Mouse (Mus musculus): Measurements from ENCODE around the gene Ifna7. TPM values are rescaled to one million over a fixed set of nuclear protein-coding genes. Genes with fewer than 3 reads are reported as not detected.
"Not testable (repeated sequence)": the region's sequence is repeated elsewhere in the genome, so short reads cannot be mapped to it uniquely, and the experiment has no call there.

Gene Ifna7
- not detected in 2 replicates for polyA plus RNA-seq (2015; fragmentation: Nextera tagmentation; extraction: Ambion mirVana)

DNA sequence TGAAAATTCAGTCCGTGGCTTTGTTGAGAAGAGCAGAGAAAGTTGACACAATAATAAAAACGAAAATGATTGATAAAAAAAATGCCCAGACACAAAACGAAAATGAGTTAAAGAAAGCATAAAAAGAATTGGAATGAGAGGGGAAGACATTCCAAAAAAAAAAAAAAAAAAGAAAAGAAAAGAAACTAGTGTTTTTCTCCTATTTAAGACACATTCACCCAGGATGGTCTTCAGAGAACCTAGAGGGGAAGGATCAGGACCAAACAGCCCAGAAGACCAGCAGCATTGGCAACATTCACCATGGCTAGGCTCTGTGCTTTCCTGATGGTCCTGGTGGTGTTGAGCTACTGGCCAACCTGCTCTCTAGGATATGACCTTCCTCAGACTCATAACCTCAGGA lies at the start of gene Ifna7:
Ifna7 (plus strand) TSS at position 301 of the 400 bp plus-strand sequence.
- Histone ChIP-seq H3K9ac (ENCODE audit: low read length) (no peak within 1 kb of the TSS), H3K27ac (ENCODE audit: low read length) (no peak within 1 kb of the TSS), H3K4me2 (ENCODE audit: low read depth, low read length) (no peak within 1 kb of the TSS), H3K4me3 (replicated peaks; ENCODE audit: low read length) (no peak within 1 kb of the TSS), H3K27me3 (ENCODE audit: control insufficient read depth, insufficient read depth, low read length) (no peaks in the 10 kb centered on the region), H3K9me3 (replicated peaks; ENCODE audit: control insufficient read depth, low read length) (no peaks in the 10 kb centered on the region), H3K4me1 (ENCODE audit: control insufficient read depth, insufficient read depth, low read length) (no peaks in the 10 kb centered on the region), H3K36me3 (ENCODE audit: control insufficient read depth, insufficient read depth, low read length) (no peaks in the 10 kb centered on the region)
- no peak for ATAC-seq (ENCODE audit: insufficient read depth, low FRiP score)
- WGBS = 46% methylated on average over 3 of the region's 3 CpGs

DNA sequence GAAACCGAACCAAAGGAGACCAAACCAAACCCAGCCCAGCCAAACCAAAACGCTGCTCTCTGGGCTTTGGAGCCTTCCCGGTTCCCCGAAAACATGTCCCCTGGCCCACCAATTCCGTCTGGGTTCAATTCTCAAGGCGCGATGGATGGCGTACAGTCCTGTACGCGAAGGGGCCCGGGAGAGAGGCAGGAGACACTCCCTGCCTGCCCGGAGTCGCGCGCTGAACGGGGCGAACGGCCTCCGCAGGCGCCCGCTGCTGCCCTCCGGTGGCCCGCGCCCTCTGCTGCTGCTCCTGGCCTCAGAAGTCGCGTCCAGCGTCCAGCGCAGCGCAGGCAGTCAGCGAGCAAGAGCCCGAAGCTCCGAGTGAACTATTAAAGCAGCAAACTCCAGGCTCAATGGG lies 42.5 kb upstream of the Ifna7 start, which contains the start of gene Gm13290:
Gm13290 (plus strand) TSS at position 301 of the 400 bp plus-strand sequence.
- H3K36me3 ChIP-seq (ENCODE audit: control insufficient read depth, insufficient read depth, low read length); H3K9me3 ChIP-seq (replicated peaks; ENCODE audit: control insufficient read depth, low read length); H3K27me3 ChIP-seq (ENCODE audit: control insufficient read depth, insufficient read depth, low read length); H3K27ac ChIP-seq (ENCODE audit: low read length); H3K4me3 ChIP-seq (replicated peaks; ENCODE audit: low read length); H3K4me2 ChIP-seq (ENCODE audit: low read depth, low read length); ATAC-seq (ENCODE audit: insufficient read depth, low FRiP score); H3K9ac ChIP-seq (ENCODE audit: low read length); H3K4me1 ChIP-seq (ENCODE audit: control insufficient read depth, insufficient read depth, low read length): not testable (repeated sequence)
- WGBS = no CpG with 5 or more reads among the region's 32 CpGs

DNA sequence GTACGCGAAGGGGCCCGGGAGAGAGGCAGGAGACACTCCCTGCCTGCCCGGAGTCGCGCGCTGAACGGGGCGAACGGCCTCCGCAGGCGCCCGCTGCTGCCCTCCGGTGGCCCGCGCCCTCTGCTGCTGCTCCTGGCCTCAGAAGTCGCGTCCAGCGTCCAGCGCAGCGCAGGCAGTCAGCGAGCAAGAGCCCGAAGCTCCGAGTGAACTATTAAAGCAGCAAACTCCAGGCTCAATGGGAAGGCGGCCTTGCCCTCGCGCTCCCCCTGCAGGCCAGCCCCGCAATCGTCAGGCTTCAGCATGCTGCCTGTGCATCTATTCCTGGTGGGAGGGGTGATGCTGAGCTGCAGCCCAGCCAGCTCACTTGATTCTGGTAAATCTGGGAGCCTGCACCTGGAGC lies 39.4 kb upstream of the Ifna7 start, which contains the start of gene Gm13289:
Gm13289 (plus strand) TSS at position 301 of the 400 bp plus-strand sequence.
- not testable (repeated sequence) for ATAC-seq (ENCODE audit: insufficient read depth, low FRiP score); H3K4me1 ChIP-seq (ENCODE audit: control insufficient read depth, insufficient read depth, low read length); H3K4me3 ChIP-seq (replicated peaks; ENCODE audit: low read length); H3K4me2 ChIP-seq (ENCODE audit: low read depth, low read length); H3K9ac ChIP-seq (ENCODE audit: low read length); H3K27me3 ChIP-seq (ENCODE audit: control insufficient read depth, insufficient read depth, low read length); H3K9me3 ChIP-seq (replicated peaks; ENCODE audit: control insufficient read depth, low read length); H3K27ac ChIP-seq (ENCODE audit: low read length); H3K36me3 ChIP-seq (ENCODE audit: control insufficient read depth, insufficient read depth, low read length)
- no CpG with 5 or more reads among the region's 29 CpGs for WGBS

DNA sequence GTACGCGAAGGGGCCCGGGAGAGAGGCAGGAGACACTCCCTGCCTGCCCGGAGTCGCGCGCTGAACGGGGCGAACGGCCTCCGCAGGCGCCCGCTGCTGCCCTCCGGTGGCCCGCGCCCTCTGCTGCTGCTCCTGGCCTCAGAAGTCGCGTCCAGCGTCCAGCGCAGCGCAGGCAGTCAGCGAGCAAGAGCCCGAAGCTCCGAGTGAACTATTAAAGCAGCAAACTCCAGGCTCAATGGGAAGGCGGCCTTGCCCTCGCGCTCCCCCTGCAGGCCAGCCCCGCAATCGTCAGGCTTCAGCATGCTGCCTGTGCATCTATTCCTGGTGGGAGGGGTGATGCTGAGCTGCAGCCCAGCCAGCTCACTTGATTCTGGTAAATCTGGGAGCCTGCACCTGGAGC lies 36.5 kb upstream of the Ifna7 start, which contains the start of gene Gm13272:
Gm13272 (plus strand) TSS at position 301 of the 400 bp plus-strand sequence.
- H3K9me3 ChIP-seq (replicated peaks; ENCODE audit: control insufficient read depth, low read length); H3K27ac ChIP-seq (ENCODE audit: low read length); H3K4me1 ChIP-seq (ENCODE audit: control insufficient read depth, insufficient read depth, low read length); H3K4me2 ChIP-seq (ENCODE audit: low read depth, low read length); H3K4me3 ChIP-seq (replicated peaks; ENCODE audit: low read length); ATAC-seq (ENCODE audit: insufficient read depth, low FRiP score); H3K36me3 ChIP-seq (ENCODE audit: control insufficient read depth, insufficient read depth, low read length); H3K9ac ChIP-seq (ENCODE audit: low read length); H3K27me3 ChIP-seq (ENCODE audit: control insufficient read depth, insufficient read depth, low read length): not testable (repeated sequence)
- no CpG with 5 or more reads among the region's 29 CpGs for WGBS

DNA sequence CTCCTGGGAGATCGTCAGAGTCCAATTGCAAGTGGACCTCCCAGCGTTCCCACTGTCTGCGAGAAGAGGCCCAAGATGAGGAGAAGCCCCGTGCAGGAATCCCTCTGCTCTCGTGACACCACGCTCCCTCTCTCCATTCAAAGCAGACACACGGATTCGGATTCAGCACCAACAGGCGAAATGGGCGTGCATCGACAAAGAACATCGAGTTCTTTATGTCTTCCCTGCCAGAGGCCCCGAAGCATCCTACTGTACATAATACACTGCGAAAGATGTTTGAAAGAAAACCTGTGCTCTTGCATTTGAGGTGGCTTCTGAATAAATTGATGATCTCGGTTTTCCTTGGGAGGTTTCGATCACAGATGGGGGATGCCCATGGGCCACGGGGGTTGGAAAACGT lies 35.7 kb upstream of the Ifna7 start:
- H3K4me1 ChIP-seq (ENCODE audit: control insufficient read depth, insufficient read depth, low read length) = not testable (repeated sequence)
- WGBS = 53% methylated on average over 14 of the region's 18 CpGs

DNA sequence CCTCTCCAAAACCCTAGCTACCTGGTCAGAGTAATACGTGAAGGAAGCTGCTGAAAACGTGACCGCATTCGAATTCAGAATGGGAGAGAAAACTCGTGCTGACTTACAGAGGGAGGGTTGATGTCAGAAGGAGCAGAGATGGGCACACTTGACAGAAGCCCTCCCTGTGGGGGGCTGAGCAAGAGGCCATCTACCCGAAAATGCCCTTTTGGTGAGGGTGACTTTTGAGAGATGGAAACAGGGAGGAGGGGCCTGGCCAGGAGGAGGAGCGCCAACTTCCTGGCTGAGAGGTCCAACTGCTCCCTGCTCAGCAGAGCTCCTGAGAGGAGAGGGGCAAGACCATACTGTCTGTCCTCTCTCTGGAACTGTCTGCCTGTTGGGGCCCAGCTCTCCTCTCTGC lies 34.2 kb upstream of the Ifna7 start, which contains the start of gene Ifnz:
Ifnz (plus strand) TSS at position 301 of the 400 bp plus-strand sequence.
- Histone ChIP-seq H3K4me2 (ENCODE audit: low read depth, low read length) (peak within 1 kb of the TSS; percentile 40), H3K4me3 (replicated peaks; ENCODE audit: low read length) (0 out of 2 replicates have a peak within 1 kb of the TSS, but pooled peaks have one; percentile 22)
- ATAC-seq (ENCODE audit: insufficient read depth, low FRiP score); H3K4me1 ChIP-seq (ENCODE audit: control insufficient read depth, insufficient read depth, low read length); H3K36me3 ChIP-seq (ENCODE audit: control insufficient read depth, insufficient read depth, low read length); H3K9me3 ChIP-seq (replicated peaks; ENCODE audit: control insufficient read depth, low read length); H3K27ac ChIP-seq (ENCODE audit: low read length); H3K9ac ChIP-seq (ENCODE audit: low read length); H3K27me3 ChIP-seq (ENCODE audit: control insufficient read depth, insufficient read depth, low read length): not testable (repeated sequence)
- WGBS = 9% methylated on average over 2 of the region's 7 CpGs

More for the DNA sequence above, 35.7 kb upstream of the Ifna7 start:
- H3K4me3 ChIP-seq (replicated peaks; ENCODE audit: low read length); ATAC-seq (ENCODE audit: insufficient read depth, low FRiP score); H3K9ac ChIP-seq (ENCODE audit: low read length); H3K36me3 ChIP-seq (ENCODE audit: control insufficient read depth, insufficient read depth, low read length); H3K27ac ChIP-seq (ENCODE audit: low read length); H3K27me3 ChIP-seq (ENCODE audit: control insufficient read depth, insufficient read depth, low read length); H3K9me3 ChIP-seq (replicated peaks; ENCODE audit: control insufficient read depth, low read length); H3K4me2 ChIP-seq (ENCODE audit: low read depth, low read length): not testable (repeated sequence)

DNA sequence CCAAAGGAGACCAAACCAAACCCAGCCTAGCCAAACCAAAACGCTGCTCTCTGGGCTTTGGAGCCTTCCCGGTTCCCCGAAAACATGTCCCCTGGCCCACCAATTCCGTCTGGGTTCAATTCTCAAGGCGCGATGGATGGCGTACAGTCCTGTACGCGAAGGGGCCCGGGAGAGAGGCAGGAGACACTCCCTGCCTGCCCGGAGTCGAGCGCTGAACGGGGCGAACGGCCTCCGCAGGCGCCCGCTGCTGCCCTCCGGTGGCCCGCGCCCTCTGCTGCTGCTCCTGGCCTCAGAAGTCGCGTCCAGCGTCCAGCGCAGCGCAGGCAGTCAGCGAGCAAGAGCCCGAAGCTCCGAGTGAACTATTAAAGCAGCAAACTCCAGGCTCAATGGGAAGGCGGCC lies 33.7 kb upstream of the Ifna7 start:
- 0 out of 2 replicates have a peak overlapping the region, but pooled peaks have one; percentile 22 for H3K4me3 ChIP-seq (replicated peaks; ENCODE audit: low read length)
- H3K9me3 ChIP-seq (replicated peaks; ENCODE audit: control insufficient read depth, low read length); ATAC-seq (ENCODE audit: insufficient read depth, low FRiP score); H3K4me1 ChIP-seq (ENCODE audit: control insufficient read depth, insufficient read depth, low read length); H3K27ac ChIP-seq (ENCODE audit: low read length); H3K27me3 ChIP-seq (ENCODE audit: control insufficient read depth, insufficient read depth, low read length); H3K36me3 ChIP-seq (ENCODE audit: control insufficient read depth, insufficient read depth, low read length); H3K9ac ChIP-seq (ENCODE audit: low read length): not testable (repeated sequence)
- H3K4me2 ChIP-seq (ENCODE audit: low read depth, low read length) = peak overlapping the region; percentile 40
- 0% methylated on average over 3 of the region's 31 CpGs for WGBS

DNA sequence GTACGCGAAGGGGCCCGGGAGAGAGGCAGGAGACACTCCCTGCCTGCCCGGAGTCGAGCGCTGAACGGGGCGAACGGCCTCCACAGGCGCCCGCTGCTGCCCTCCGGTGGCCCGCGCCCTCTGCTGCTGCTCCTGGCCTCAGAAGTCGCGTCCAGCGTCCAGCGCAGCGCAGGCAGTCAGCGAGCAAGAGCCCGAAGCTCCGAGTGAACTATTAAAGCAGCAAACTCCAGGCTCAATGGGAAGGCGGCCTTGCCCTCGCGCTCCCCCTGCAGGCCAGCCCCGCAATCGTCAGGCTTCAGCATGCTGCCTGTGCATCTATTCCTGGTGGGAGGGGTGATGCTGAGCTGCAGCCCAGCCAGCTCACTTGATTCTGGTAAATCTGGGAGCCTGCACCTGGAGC lies 30.6 kb upstream of the Ifna7 start, which contains the start of gene Gm13276:
Gm13276 (plus strand) TSS at position 301 of the 400 bp plus-strand sequence.
- H3K4me2 ChIP-seq (ENCODE audit: low read depth, low read length); H3K27ac ChIP-seq (ENCODE audit: low read length); H3K27me3 ChIP-seq (ENCODE audit: control insufficient read depth, insufficient read depth, low read length); H3K4me3 ChIP-seq (replicated peaks; ENCODE audit: low read length); H3K9ac ChIP-seq (ENCODE audit: low read length); H3K4me1 ChIP-seq (ENCODE audit: control insufficient read depth, insufficient read depth, low read length); H3K9me3 ChIP-seq (replicated peaks; ENCODE audit: control insufficient read depth, low read length); ATAC-seq (ENCODE audit: insufficient read depth, low FRiP score); H3K36me3 ChIP-seq (ENCODE audit: control insufficient read depth, insufficient read depth, low read length): not testable (repeated sequence)
- no CpG with 5 or more reads among the region's 27 CpGs for WGBS

DNA sequence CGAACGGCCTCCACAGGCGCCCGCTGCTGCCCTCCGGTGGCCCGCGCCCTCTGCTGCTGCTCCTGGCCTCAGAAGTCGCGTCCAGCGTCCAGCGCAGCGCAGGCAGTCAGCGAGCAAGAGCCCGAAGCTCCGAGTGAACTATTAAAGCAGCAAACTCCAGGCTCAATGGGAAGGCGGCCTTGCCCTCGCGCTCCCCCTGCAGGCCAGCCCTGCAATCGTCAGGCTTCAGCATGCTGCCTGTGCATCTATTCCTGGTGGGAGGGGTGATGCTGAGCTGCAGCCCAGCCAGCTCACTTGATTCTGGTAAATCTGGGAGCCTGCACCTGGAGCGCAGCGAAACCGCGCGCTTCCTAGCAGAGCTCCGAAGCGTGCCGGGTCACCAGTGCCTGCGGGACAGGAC lies 27.6 kb upstream of the Ifna7 start, which contains the start of gene Gm13277:
Gm13277 (plus strand) TSS at position 231 of the 400 bp plus-strand sequence.
- H3K9ac ChIP-seq (ENCODE audit: low read length); H3K9me3 ChIP-seq (replicated peaks; ENCODE audit: control insufficient read depth, low read length); H3K27me3 ChIP-seq (ENCODE audit: control insufficient read depth, insufficient read depth, low read length); H3K4me3 ChIP-seq (replicated peaks; ENCODE audit: low read length); H3K4me1 ChIP-seq (ENCODE audit: control insufficient read depth, insufficient read depth, low read length); H3K36me3 ChIP-seq (ENCODE audit: control insufficient read depth, insufficient read depth, low read length); H3K4me2 ChIP-seq (ENCODE audit: low read depth, low read length); ATAC-seq (ENCODE audit: insufficient read depth, low FRiP score); H3K27ac ChIP-seq (ENCODE audit: low read length): not testable (repeated sequence)
- WGBS = 0% methylated on average over 3 of the region's 28 CpGs

All from stomach, embryonic 16.5 days (tissue).